Mouse (Mus musculus): ENCODE measurements around the gene Spock2. TPM values are rescaled to one million over a fixed set of nuclear protein-coding genes. Genes with fewer than 3 reads are reported as not detected.

Gene Spock2
- total and polyA plus RNA-seq, 2 experiments from 2014 or later, result 5.2 to 18.4 TPM

- Histone ChIP-seq H3K4me2 (ENCODE audit: low read depth, low read length) (no peak overlapping the region), H3K4me3 (ENCODE audit: low read depth, low read length) (no peak overlapping the region), H3K9ac (replicated peaks; ENCODE audit: low read depth, low read length) (no peak overlapping the region), H3K27me3 (ENCODE audit: control insufficient read depth, insufficient read depth, low read length) (peaks cover 21% of the 10 kb centered on the region), H3K27ac (ENCODE audit: low read depth) (no peak overlapping the region), H3K36me3 (replicated peaks; ENCODE audit: control insufficient read depth, insufficient read depth, low read length) (no peaks in the 10 kb centered on the region), H3K9me3 (replicated peaks; ENCODE audit: control insufficient read depth, low read length) (no peaks in the 10 kb centered on the region), H3K4me1 (ENCODE audit: control insufficient read depth, insufficient read depth) (peaks cover 4% of the 10 kb centered on the region; the same call in 1 of the 2 replicates)
- no peak for TF ChIP-seq EP300 (IDR thresholded peaks at IDR 0.05; ENCODE audit: low read depth)
- no peak for TF ChIP-seq CTCF (IDR thresholded peaks at IDR 0.05; ENCODE audit: low read depth)
- DNase-seq (ENCODE audit: low spot score), result no peak
- ATAC-seq (ENCODE audit: insufficient read depth, low read depth), result no peak
- WGBS, result 36% methylated on average over 14 of the region's 14 CpGs
Observed at GRCm38 (mm10) chr10:60115345-60116185, 9.5 kb downstream of the Spock2 start.

DNA sequence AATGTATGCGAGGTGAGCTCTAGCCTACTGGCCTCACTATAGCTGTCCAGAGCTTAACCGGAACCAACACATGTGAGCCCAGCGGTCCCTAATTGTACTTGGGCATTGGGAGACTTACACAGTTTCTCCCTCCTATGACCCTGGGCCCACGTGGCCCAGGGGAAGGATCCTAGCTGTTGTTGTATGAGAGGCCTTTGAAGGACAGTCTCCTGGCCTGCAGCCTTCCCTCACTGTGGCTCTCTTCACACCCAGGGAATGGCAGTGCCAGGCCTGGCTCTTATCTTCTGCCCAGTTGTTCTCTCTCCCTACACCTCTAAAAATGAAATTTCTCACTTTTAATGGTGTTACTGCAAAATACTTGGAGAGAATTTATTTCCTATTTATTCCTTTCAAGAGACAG lies 11.0 kb downstream of the Spock2 start:
- peaks cover 11% of the 10 kb centered on the region; the same call in 1 of the 2 replicates for H3K27me3 ChIP-seq (ENCODE audit: control insufficient read depth, insufficient read depth, low read length)
- H3K4me1 ChIP-seq (ENCODE audit: control insufficient read depth, insufficient read depth), result peaks cover 4% of the 10 kb centered on the region; the same call in 1 of the 2 replicates
- no peak overlapping the region for H3K9ac ChIP-seq (replicated peaks; ENCODE audit: low read depth, low read length)
- no peak for TF ChIP-seq CTCF (IDR thresholded peaks at IDR 0.05; ENCODE audit: low read depth)
- TF ChIP-seq EP300 (IDR thresholded peaks at IDR 0.05; ENCODE audit: low read depth), result no peak
- H3K27ac ChIP-seq (ENCODE audit: low read depth), result no peak overlapping the region
- no peak overlapping the region for H3K4me3 ChIP-seq (ENCODE audit: low read depth, low read length)
- no peak overlapping the region for H3K4me2 ChIP-seq (ENCODE audit: low read depth, low read length)
- 58% methylated on average over 4 of the region's 4 CpGs for WGBS
- H3K9me3 ChIP-seq (replicated peaks; ENCODE audit: control insufficient read depth, low read length), result no peaks in the 10 kb centered on the region
- DNase-seq (ENCODE audit: low spot score) (no peak), ATAC-seq (ENCODE audit: insufficient read depth, low read depth) (no peak)
- no peaks in the 10 kb centered on the region for H3K36me3 ChIP-seq (replicated peaks; ENCODE audit: control insufficient read depth, insufficient read depth, low read length)

GRCm38 (mm10) chr10:60118464-60118863 lies 12.4 kb downstream of the Spock2 start:
- Histone ChIP-seq H3K4me2 (ENCODE audit: low read depth, low read length) (no peak overlapping the region), H3K36me3 (replicated peaks; ENCODE audit: control insufficient read depth, insufficient read depth, low read length) (no peaks in the 10 kb centered on the region), H3K27ac (ENCODE audit: low read depth) (no peak overlapping the region), H3K4me3 (ENCODE audit: low read depth, low read length) (no peak overlapping the region), H3K27me3 (ENCODE audit: control insufficient read depth, insufficient read depth, low read length) (peaks cover 11% of the 10 kb centered on the region; the same call in 1 of the 2 replicates), H3K4me1 (ENCODE audit: control insufficient read depth, insufficient read depth) (peaks cover 4% of the 10 kb centered on the region; the same call in 1 of the 2 replicates), H3K9me3 (replicated peaks; ENCODE audit: control insufficient read depth, low read length) (no peaks in the 10 kb centered on the region), H3K9ac (replicated peaks; ENCODE audit: low read depth, low read length) (no peak overlapping the region)
- TF ChIP-seq EP300 (IDR thresholded peaks at IDR 0.05; ENCODE audit: low read depth), result no peak
- TF ChIP-seq CTCF (IDR thresholded peaks at IDR 0.05; ENCODE audit: low read depth), result no peak
- DNase-seq (ENCODE audit: low spot score) (no peak), ATAC-seq (ENCODE audit: insufficient read depth, low read depth) (no peak)
- 62% methylated on average over 7 of the region's 7 CpGs for WGBS

DNA sequence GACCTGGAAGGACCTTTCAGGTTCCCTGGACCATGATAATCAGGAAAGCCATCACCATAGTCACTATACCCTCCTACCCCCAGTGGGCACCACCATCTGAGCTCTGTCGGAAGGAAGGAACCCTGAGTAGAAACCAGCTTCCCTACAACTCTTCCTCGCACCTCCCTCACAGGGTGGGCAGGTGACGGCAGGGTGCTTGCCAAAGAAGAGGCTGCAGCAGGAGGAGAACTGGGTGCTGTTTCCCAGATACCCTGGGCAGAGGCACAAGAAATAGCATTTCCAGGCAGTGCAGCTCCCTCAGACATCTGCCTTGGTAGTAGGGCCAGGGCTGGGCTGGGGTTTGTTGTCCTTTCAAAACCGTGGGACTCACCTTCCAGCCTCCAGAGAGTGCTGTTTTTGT lies 14.6 kb downstream of the Spock2 start:
- 82% methylated on average over 4 of the region's 4 CpGs for WGBS
- H3K36me3 ChIP-seq (replicated peaks; ENCODE audit: control insufficient read depth, insufficient read depth, low read length), result no peaks in the 10 kb centered on the region
- H3K4me3 ChIP-seq (ENCODE audit: low read depth, low read length), result no peak overlapping the region
- no peak overlapping the region for H3K9ac ChIP-seq (replicated peaks; ENCODE audit: low read depth, low read length)
- DNase-seq (ENCODE audit: low spot score), result no peak
- H3K9me3 ChIP-seq (replicated peaks; ENCODE audit: control insufficient read depth, low read length), result no peaks in the 10 kb centered on the region
- H3K27ac ChIP-seq (ENCODE audit: low read depth), result no peak overlapping the region
- no peak for ATAC-seq (ENCODE audit: insufficient read depth, low read depth)
- TF ChIP-seq CTCF (IDR thresholded peaks at IDR 0.05; ENCODE audit: low read depth) (no peak), EP300 (IDR thresholded peaks at IDR 0.05; ENCODE audit: low read depth) (no peak)
- no peak overlapping the region for H3K4me2 ChIP-seq (ENCODE audit: low read depth, low read length)
- H3K27me3 ChIP-seq (ENCODE audit: control insufficient read depth, insufficient read depth, low read length), result 0 out of 2 replicates have a peak, but pooled peaks cover 6% of the 10 kb centered on the region
- H3K4me1 ChIP-seq (ENCODE audit: control insufficient read depth, insufficient read depth), result peaks cover 4% of the 10 kb centered on the region; the same call in 1 of the 2 replicates

DNA sequence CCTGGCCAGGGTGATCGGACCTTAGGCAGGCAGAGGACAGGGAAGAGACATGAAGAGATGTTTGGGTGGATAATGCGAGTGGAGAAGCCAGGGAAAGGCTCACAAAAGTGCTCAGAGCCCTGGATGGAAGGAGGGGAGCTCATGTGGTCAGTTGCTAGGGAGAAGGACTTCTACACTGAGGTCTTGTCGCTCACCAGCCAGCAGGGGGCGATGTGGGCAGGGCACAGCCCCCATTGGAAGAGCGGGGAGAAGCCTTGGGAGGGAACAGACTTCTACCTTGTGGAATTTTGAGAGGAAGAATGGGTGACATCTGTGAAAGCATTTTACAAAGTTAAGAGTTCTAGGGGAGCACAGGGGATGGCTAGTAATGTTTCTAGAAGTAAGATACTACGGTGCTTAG lies 18.1 kb downstream of the Spock2 start:
- H3K4me1 ChIP-seq (ENCODE audit: control insufficient read depth, insufficient read depth), result no peaks in the 10 kb centered on the region
- no peak overlapping the region for H3K4me3 ChIP-seq (ENCODE audit: low read depth, low read length)
- no peaks in the 10 kb centered on the region for H3K36me3 ChIP-seq (replicated peaks; ENCODE audit: control insufficient read depth, insufficient read depth, low read length)
- TF ChIP-seq EP300 (IDR thresholded peaks at IDR 0.05; ENCODE audit: low read depth) (no peak), CTCF (IDR thresholded peaks at IDR 0.05; ENCODE audit: low read depth) (peak; percentile 37)
- peaks cover 5% of the 10 kb centered on the region; the same call in 1 of the 2 replicates for H3K27me3 ChIP-seq (ENCODE audit: control insufficient read depth, insufficient read depth, low read length)
- 65% methylated on average over 6 of the region's 6 CpGs for WGBS
- H3K27ac ChIP-seq (ENCODE audit: low read depth), result no peak overlapping the region
- ATAC-seq (ENCODE audit: insufficient read depth, low read depth), result no peak
- no peak overlapping the region for H3K4me2 ChIP-seq (ENCODE audit: low read depth, low read length)
- no peaks in the 10 kb centered on the region for H3K9me3 ChIP-seq (replicated peaks; ENCODE audit: control insufficient read depth, low read length)
- no peak for DNase-seq (ENCODE audit: low spot score)
- no peak overlapping the region for H3K9ac ChIP-seq (replicated peaks; ENCODE audit: low read depth, low read length)
